Mouse (Mus musculus) limb, embryonic 10.5 days (tissue): ENCODE measurements around the gene Ascc3. TPM values are rescaled to one million over a fixed set of nuclear protein-coding genes. Genes with fewer than 3 reads are reported as not detected.
A peak's percentile ranks its signal among the peaks of the same experiment; 100 is the strongest.

Experiments used
- DNase-seq: peaks from one replicate; pipeline ENCODE4 v3.0.0-alpha.2; 2017; ENCODE audit warnings: low spot score
- H3K27ac ChIP-seq: fragments of 300-500 bp; sonication (generic); 2 replicates; pipeline ENCODE4 v1.5.1; 2016; ENCODE audit warnings: mild to moderate bottlenecking
- H3K27me3 ChIP-seq: fragments of 300-500 bp; sonication (generic); 2 replicates; pipeline ENCODE4 v1.6.1; 2016; ENCODE audit warnings: low read depth, mild to moderate bottlenecking; ENCODE audit not compliant: poor library complexity, severe bottlenecking
- H3K36me3 ChIP-seq: fragments of 300-500 bp; sonication (generic); 2 replicates; pipeline ENCODE4 v1.6.1; 2016; ENCODE audit warnings: mild to moderate bottlenecking, moderate library complexity
- H3K4me1 ChIP-seq: fragments of 300-500 bp; sonication (generic); 2 replicates; pipeline ENCODE4 v1.6.1; 2016
- H3K4me3 ChIP-seq: fragments of 300-500 bp; sonication (generic); 2 replicates; pipeline ENCODE4 v1.5.1; 2016; ENCODE audit warnings: mild to moderate bottlenecking, moderate library complexity
- H3K9me3 ChIP-seq: fragments of 300-500 bp; sonication (generic); replicated peaks from 2 replicates; pipeline ENCODE4 v1.6.1; 2016; ENCODE audit warnings: mild to moderate bottlenecking
- WGBS: fragments of 180-500 bp; shearing (Covaris S2); methylation state at CpG from one replicate; pipeline ENCODE4 v1.1.7; 2016; 5-methylcytosine and 5-hydroxymethylcytosine counted together
- polyA plus RNA-seq: library from polyadenylated mRNA; unstranded; fragments of >200 nt; fragmentation: Nextera tagmentation; extraction: Ambion mirVana; gene quantifications from 2 replicates; pipeline ENCODE4 v1.2.1, GENCODE M21; 2016

Ascc3 gene
- polyA plus RNA-seq, 1 experiment from 2014 or later: 15.9 TPM

DNA sequence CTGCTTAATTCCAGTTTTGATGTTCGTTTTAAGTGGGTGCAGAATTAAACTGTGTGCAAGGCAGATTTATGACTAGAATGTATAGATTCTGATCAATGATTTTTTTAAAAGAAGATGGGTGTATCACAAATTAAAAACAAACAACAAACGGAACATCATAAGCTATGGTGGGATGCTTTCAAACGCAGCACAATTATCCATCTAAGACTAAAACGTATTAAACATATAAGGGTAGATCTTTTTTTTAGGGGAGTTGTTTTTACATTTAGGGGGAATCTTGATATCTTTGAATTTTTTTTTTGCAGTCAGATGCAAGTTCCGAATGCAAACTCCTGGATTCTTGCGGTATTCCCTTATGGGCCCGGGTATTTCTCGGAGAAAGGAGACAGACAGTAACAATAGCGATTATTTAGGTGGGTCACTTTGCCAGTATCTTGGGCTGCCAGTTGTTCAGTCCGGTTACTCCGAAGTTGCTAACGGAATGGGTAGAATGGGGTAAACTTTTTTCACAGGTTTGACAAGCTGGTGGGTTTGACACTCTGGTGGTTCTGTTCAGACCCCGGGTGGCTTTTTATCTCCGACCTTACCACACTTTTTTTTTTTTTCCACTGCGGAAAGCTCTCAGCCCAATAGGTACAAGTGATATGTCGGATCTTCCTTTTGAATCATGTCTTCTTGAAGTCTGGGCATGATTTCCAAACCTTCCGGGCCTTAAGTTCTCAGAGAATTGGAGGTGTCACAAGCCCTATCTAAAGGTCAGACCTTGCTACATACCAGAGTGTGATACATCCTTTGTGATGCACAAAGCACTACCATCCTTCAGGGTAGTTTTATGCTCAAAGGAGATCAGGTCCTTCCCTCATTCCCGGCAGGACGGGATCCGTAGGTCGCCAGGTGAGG is 307.6 kb downstream of the Ascc3 start:
- no peaks in the 10 kb centered on the region for H3K9me3 ChIP-seq
- 1% methylated on average over 21 of the region's 21 CpGs for WGBS
- no peaks in the 10 kb centered on the region for H3K36me3 ChIP-seq
- peak; percentile 39 for DNase-seq
- H3K27me3 ChIP-seq: peaks cover 100% of the 10 kb centered on the region
- peaks cover 26% of the 10 kb centered on the region for H3K4me1 ChIP-seq
- peak overlapping the region; percentile 34; the same call in 1 of the 2 replicates for H3K4me3 ChIP-seq
- H3K27ac ChIP-seq: no peak overlapping the region
